Mouse (Mus musculus): ENCODE measurements around the gene Tspoap1.

The Tspoap1 gene

DNA sequence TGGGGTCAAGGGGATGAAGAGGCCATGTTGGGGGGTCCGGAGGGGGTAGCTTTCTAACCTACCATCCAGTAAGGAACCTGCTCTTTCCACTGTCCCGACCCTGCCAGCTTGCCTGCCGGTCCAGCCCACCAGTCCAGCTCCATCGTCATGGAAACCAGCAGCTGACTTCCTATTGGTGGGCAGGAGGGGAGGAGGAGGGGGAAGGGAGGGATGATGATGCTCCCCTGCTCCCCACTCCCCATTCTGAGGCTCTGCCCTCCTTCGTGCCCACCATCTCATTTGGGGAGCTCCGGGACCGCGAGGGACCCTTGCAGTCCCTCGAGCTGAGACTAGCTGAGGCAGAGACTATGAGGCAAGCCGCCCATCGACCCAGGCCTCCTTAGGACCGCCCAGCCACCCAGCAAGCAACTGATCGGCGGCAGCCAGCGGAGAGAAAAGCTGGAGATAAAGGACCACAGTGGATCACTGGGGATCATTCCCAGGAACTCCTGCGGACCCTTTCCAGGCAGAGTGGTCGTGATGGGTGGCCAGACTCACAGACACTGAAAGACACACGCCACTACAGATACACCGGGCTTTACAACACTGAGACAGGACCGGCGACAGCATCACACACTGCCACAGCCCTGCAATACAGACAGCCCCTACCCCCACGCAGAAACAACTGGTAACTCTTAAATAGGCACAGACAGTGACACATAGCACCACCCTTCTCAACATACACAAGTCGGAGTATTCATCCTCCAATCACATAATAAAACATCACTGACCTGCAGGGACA, at the start of gene Tspoap1:
Gene Tspoap1, plus strand, starts transcription at position 241 of the 781 bp plus-strand sequence.
- DNase-seq (ENCODE audit: low spot score) = no peak

DNA sequence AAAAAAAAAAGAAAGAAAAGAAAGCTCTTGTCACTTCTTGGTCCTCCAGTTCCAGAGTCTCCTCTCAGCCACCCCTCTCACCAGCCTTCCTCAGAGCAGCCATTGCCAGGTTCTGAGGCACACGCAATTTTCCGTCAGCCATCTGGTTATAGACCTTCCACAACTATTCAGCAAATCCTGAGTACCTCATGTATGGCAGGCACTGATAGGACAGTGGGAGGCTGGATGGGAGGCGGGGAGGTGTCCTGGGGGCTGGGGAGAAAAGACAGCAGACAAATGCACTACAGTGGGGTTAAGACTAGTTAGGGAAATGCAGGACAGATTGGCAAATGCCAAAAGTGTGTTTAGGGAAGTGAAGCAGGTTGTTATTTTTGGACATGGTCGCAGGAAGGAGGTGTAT, 48.2 kb upstream of the Tspoap1 start:
- DNase-seq (ENCODE audit: low spot score) = no peak

GRCm38 (mm10) chr11:87715999-87716398, 44.3 kb upstream of the Tspoap1 start:
- no peak for DNase-seq (ENCODE audit: low spot score)

DNA sequence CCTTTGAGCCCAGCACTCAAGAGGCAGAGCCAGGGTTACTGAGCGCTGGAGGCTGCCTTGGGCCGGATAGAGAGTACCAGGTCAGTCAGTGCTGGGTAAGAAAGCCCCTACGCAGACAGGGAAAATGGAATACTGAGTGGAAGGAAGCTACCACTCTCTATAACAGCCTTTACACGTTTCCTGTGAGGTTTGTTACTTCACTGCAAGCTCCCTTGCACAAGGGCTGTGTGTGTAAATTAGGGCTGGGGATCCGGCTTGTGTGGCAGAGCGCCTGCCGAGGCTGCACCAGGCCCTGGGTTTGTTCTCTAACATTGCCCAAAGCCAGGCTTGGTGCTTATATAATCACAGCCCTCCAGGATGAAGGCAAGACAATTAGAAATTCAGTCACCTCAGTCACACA, 40.8 kb upstream of the Tspoap1 start:
- DNase-seq (ENCODE audit: low spot score) = no peak

DNA sequence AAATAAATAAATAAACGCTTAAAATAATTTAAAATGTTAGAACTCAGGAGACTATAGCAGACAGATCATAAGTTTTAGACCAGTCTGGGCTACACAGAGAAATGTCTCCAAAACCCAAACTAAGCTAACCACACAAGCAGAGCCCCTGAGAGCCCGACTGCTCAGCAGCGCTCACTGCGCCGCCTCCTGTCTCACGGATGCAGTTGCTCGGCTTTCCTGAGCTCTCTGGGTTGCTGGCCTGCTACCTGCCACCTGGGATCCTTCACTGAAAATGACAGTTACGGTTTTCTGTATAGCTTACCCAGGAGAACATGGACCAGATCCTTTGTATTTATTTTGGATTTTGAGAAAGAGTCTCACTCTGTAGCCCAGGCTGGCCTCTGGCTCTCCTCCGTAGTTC, 40.0 kb upstream of the Tspoap1 start:
- no peak for DNase-seq (ENCODE audit: low spot score)

- DNase-seq (ENCODE audit: low spot score) = no peak
These were observed 39.5 kb upstream of the Tspoap1 start for GRCm38 (mm10) chr11:87720839-87721238.

DNA sequence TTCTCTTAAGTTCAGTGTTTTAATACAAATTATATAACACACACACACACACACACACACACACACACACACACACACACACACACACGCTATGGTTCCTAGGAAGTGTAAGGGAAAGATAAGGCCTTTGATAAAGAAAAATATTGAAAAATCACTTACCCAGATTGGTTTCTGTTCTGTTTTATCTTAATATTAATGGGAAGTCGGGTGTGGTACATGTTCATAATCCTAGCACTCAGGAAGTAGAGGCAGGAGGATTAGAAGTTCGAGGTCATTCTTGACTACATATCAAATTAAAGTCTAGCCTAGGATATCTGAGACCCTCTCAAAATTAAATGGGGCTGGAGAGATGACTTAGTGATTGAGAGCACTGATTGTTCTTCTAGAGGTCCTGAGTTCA, 38.2 kb upstream of the Tspoap1 start:
- DNase-seq (ENCODE audit: low spot score) = no peak

DNA sequence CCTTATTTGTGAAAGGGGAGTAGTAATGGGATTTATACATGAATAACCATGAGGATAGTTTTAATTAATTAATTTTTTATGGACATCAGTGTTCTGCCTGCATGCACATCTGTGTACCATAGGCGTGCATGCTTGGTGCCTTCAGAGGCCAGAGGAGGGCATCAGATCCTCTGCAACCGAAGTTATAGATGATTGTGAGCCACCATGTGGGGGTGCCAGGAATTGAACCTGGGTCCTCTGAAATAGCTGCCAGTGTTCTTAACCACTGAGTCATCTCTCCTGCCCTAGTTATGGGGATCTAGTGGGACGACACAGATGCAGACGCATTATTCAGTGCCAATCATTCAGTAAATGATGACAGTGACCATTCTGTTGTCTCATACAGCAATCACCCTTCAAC, 37.5 kb upstream of the Tspoap1 start:
- DNase-seq (ENCODE audit: low spot score) = no peak

- DNase-seq (ENCODE audit: low spot score) = no peak
These were observed 34.8 kb upstream of the Tspoap1 start for GRCm38 (mm10) chr11:87725515-87725914.

GRCm38 (mm10) chr11:87725964-87726562, 34.3 kb upstream of the Tspoap1 start:
- DNase-seq (ENCODE audit: low spot score) = no peak

DNA sequence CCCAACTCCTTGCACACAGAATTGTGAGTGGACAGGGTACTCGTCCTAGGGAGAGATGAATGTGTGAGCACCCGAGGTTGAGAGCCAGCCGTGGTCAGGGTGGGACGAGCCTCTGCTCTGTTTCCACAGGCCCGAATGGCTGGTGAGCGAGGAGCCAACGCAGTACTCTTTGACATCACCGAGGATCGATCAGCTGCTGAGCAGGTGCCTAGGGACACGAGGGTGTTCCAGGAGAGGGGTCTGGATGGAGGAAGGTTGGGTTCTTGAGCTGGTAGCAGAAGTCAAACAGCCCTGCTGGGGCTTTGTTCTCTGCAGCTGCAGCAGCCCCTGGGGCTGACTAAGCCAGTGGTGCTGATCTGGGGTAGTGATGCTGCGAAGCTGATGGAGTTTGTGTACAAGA, 33.3 kb upstream of the Tspoap1 start:
- no peak for DNase-seq (ENCODE audit: low spot score)

GRCm38 (mm10) chr11:87727471-87727870, 32.9 kb upstream of the Tspoap1 start:
- no peak for DNase-seq (ENCODE audit: low spot score)

DNA sequence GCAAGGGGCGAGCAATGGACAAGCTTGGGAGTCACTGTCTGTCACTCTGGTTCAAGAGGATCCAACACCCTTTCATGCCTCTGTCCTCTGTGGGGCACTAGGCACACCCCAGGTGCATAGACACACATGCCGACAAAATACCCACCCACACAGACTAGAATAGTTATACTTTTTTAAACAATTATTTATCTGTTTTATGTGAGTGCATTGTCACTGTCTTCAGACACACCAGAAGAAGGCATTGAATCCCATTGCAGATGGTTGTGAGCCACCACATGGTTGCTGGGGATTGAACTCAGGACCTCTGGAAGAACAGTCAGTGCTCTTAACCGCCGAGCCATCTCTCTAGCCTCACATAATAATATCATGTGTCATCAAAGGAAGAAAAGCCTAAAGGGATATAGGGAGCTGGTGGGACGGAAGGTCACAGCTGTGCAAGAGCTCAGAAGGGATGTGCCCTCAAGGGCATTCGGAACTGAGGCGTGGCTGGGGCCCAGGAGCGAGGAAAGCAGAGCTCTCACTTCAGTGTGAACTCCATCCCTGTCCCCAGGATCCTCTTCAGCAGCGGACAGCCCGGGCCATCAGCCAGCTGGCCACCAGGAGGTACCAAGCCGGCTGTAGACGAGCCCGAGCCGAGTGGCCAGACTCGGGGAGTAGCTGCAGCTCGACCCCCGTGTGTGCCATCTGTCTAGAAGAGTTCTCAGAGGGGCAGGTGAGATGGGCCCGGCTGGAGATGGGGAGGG, 31.3 kb upstream of the Tspoap1 start:
- no peak for DNase-seq (ENCODE audit: low spot score)

- no peak for DNase-seq (ENCODE audit: low spot score)
These were observed 30.7 kb upstream of the Tspoap1 start for GRCm38 (mm10) chr11:87729593-87730185.

GRCm38 (mm10) chr11:87730652-87731310, 29.6 kb upstream of the Tspoap1 start:
- DNase-seq (ENCODE audit: low spot score) = no peak

DNA sequence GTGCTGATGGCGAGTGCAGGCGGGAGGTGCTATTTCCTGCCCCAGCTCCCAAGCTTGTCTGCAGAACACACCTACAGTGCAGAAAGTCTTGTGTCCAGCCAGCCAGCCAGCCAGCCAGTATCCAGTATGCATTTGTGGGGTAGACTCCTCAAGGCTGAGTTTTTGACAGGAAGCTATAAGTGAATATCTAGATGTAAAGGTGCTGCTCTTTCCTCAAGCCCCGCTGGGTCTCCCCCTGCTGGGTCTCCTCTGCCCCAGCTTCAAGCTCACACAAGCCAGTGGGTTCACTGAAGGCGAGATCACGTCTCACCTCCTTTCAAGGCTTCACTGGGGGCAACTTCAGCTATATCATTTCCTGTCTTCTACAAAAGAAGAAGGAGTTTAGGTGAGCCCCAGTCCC, 26.0 kb upstream of the Tspoap1 start:
- no peak for DNase-seq (ENCODE audit: low spot score)

GRCm38 (mm10) chr11:87735691-87736090, 24.6 kb upstream of the Tspoap1 start:
- DNase-seq (ENCODE audit: low spot score) = no peak

- peak; percentile 51 for DNase-seq (ENCODE audit: low spot score)
These were observed 23.6 kb upstream of the Tspoap1 start for GRCm38 (mm10) chr11:87736647-87737134.

- DNase-seq (ENCODE audit: low spot score) = peak; percentile 98
These were observed 23.1 kb upstream of the Tspoap1 start, which contains the start of gene Supt4a for GRCm38 (mm10) chr11:87737175-87737740. Supt4a (plus strand) TSS chr11:87737552.

- no peak for DNase-seq (ENCODE audit: low spot score)
These were observed 16.6 kb upstream of the Tspoap1 start for GRCm38 (mm10) chr11:87743691-87744090.

DNA sequence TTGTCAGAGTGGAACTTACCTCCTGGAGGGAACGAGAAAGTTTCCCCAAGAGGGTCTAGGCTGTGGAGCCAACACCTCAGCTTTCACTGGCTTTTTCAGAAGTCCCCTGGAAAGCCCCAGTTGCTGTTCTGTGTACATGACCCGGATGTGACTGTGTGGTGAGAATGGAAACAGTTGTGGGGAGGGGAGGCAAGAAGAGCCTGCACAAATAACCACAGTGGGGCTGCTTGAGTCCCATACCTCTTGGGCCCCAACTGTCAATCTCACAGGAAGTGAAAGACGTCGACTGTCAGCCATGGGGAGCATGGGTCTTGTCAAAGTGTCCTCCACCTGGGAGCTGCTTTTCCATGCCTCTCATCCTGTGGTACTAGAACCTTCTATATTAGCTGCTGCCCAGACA, 15.4 kb upstream of the Tspoap1 start:
- DNase-seq (ENCODE audit: low spot score) = no peak

Measured in urinary bladder, postnatal 25 days (tissue).